In the genomic region with DNA sequence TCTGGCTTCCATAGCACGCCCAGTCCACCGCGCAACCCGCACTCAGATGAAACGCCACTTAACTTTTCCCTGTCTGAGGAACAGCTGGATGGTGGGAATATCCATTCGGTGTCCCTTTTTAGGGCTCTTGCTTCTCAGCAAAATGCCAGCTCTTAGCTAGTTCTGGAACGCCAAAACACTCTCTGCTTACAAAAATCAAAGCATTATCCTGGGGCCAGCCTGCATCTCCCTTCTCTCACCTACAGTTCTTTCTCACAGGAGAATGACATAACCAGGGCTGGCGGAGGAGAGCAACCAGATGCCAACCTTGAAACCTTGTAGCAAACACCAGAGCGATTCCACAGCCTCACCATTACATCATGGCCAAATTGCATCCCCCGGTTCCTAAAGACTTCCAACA, we compare ENCODE assay signal across 12 mouse cellular contexts.
DNase-seq lines count a peak whose midpoint lies in the region; ATAC-seq lines count a peak whose summit lies in the region.
"Had no signal": no experiment of that assay in that cellular context is flagged by ENCODE, and none has a peak within 500 bp of the region (broad histone marks: within the 10 kb centered on the region; RNA-seq: fewer than 3 reads in every experiment).

No protein-coding gene starts in this region.

- 65% methylated on average over 10 of the region's 10 CpGs for WGBS in forebrain, embryonic 13.5 days
- 85% methylated on average over 10 of the region's 10 CpGs for WGBS in intestine, embryonic 15.5 days
- 78% methylated on average over 10 of the region's 10 CpGs for WGBS in neural tube, embryonic 15.5 days

- no peaks in the 10 kb centered on the region for H3K9me3 ChIP-seq in forebrain, embryonic 13.5 days (replicated peaks)
- H3K9me3 ChIP-seq in intestine, embryonic 15.5 days, result no peaks in the 10 kb centered on the region
- H3K9me3 ChIP-seq in neural tube, embryonic 15.5 days (replicated peaks), result no peaks in the 10 kb centered on the region

- no peak for ATAC-seq in forebrain, embryonic 13.5 days
- no peak for ATAC-seq in intestine, embryonic 15.5 days
- ATAC-seq in neural tube, embryonic 15.5 days (ENCODE audit: low FRiP score), result no peak

- DNase-seq in right cerebral cortex, adult 2 months (ENCODE audit: low spot score in 2 of 2), result peak; percentile 18 to 40
- no peak for DNase-seq in right cerebral cortex, postnatal 10 days (ENCODE audit: low spot score in 2 of 2)
- DNase-seq in liver (no peak), adipocyte (ENCODE audit: low spot score) (no peak)
- no peak for DNase-seq in ovary, postnatal 10 days (ENCODE audit: low spot score)
- DNase-seq: adrenal gland, postnatal 10 days; gastrocnemius, postnatal 25 days had no signal

- H3K9ac ChIP-seq in forebrain, embryonic 13.5 days, result peak overlapping the region; percentile 35
- no peak overlapping the region for H3K9ac ChIP-seq in intestine, embryonic 15.5 days
- peak overlapping the region; percentile 4; the same call in 1 of the 2 replicates for H3K9ac ChIP-seq in neural tube, embryonic 15.5 days (replicated peaks)
- H3K9ac ChIP-seq: liver, embryonic 14.5 days had no signal

- H3K36me3 ChIP-seq in forebrain, embryonic 13.5 days (ENCODE audit: poor library complexity, severe bottlenecking), result peaks cover 7% of the 10 kb centered on the region; the same call in 1 of the 2 replicates
- no peaks in the 10 kb centered on the region for H3K36me3 ChIP-seq in intestine, embryonic 15.5 days
- H3K36me3 ChIP-seq in neural tube, embryonic 15.5 days, result no peaks in the 10 kb centered on the region
- H3K36me3 ChIP-seq: G1E had no signal

- no peak overlapping the region for H3K27ac ChIP-seq in forebrain, embryonic 13.5 days
- no peak overlapping the region for H3K27ac ChIP-seq in intestine, embryonic 15.5 days
- H3K27ac ChIP-seq in neural tube, embryonic 15.5 days (replicated peaks), result no peak overlapping the region
- H3K27ac ChIP-seq: liver, embryonic 14.5 days had no signal

- H3K27me3 ChIP-seq in forebrain, embryonic 13.5 days, result no peaks in the 10 kb centered on the region
- H3K27me3 ChIP-seq in intestine, embryonic 15.5 days (replicated peaks), result no peaks in the 10 kb centered on the region
- H3K27me3 ChIP-seq in neural tube, embryonic 15.5 days (replicated peaks), result no peaks in the 10 kb centered on the region

- H3K4me3 ChIP-seq in forebrain, embryonic 13.5 days, result peak overlapping the region; percentile 27
- H3K4me3 ChIP-seq in intestine, embryonic 15.5 days (replicated peaks), result no peak overlapping the region
- H3K4me3 ChIP-seq in neural tube, embryonic 15.5 days (replicated peaks), result peak overlapping the region; percentile 29

- peaks cover 38% of the 10 kb centered on the region for H3K4me1 ChIP-seq in forebrain, embryonic 13.5 days
- 0 out of 2 replicates have a peak, but pooled peaks cover 2% of the 10 kb centered on the region for H3K4me1 ChIP-seq in intestine, embryonic 15.5 days (replicated peaks)
- H3K4me1 ChIP-seq in neural tube, embryonic 15.5 days, result peaks cover 31% of the 10 kb centered on the region

- peak overlapping the region; percentile 58 for H3K4me2 ChIP-seq in forebrain, embryonic 13.5 days
- H3K4me2 ChIP-seq in intestine, embryonic 15.5 days (replicated peaks), result peak overlapping the region; percentile 22; the same call in 1 of the 2 replicates
- peak overlapping the region; percentile 51 for H3K4me2 ChIP-seq in neural tube, embryonic 15.5 days

Comparison
In these comparisons a context has a peak if more than half of its experiments do, and no peak if none do; other contexts are left out.
1. DNase-seq: peak in right cerebral cortex, adult 2 months (2 of 2); none in right cerebral cortex, postnatal 10 days (0 of 2), liver (single experiment), ovary, postnatal 10 days (single experiment) and adipocyte (single experiment).
2. Peak in every context shown above with its lines, with median percentiles within 50 percentile points of each other: H3K4me2 ChIP-seq.